Mouse (Mus musculus): ENCODE data around the gene Cnksr2. TPM values are rescaled to one million over a fixed set of nuclear protein-coding genes. Genes with fewer than 3 reads are reported as not detected.

Gene Cnksr2
- not detected for total RNA-seq (2023)

GRCm38 (mm10) chrX:158043057-158043843, at the start of gene Cnksr2:
TSS of gene Cnksr2 (minus strand) at chrX:158043294.

DNA sequence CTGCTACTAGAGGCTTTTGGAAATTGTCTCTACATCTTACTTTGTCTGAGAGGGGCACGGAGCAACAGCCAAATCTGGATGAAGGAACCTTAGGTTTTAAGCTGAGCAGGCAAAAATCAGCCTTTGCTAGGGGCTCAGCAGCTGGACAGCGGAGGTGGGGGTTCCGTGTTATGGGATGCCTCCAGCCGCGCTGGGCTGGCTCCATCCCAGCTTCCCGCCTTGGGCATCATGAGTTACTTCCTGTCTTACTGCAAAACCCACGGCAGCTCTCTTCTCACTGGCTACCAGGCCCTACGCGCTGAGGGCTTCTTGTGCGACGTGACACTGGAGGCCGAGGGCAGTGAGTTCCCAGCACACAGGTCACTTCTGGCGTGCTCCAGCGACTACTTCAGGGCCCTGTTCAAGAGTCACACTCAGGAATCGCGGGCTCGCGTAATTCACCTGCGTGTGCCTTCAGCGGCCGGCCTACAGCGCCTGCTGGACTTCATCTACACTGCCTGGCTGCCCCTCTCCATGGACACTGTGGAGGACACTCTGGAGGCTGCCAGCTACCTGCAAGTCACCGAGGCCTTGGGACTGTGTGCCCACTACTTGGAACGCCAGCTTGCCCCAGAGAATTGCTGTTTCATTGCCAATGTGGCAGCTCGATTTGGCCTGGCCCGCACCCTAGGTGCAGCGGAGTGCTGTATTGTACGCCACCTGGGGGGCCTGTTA, 224.7 kb downstream of the Cnksr2 start, which contains the start of gene Klhl34:
TSS of gene Klhl34 (plus strand) at position 229 of the 714 bp plus-strand sequence.

Other genes starting within 250 kb of the Cnksr2 start
- gene Klhl34, start 224.9 kb downstream of the Cnksr2 start, total RNA-seq (2023) = not detected

Data from CD8-positive naive resting alpha-beta T cell, adult 57 days (primary cell).